Mouse (Mus musculus) adrenal gland, postnatal 25 days (tissue): ENCODE results near the gene Gm43518. TPM values are rescaled to one million over a fixed set of nuclear protein-coding genes. Genes with fewer than 3 reads are reported as not detected.
A peak's percentile ranks its signal among the peaks of the same experiment; 100 is the strongest.

Source experiments
- DNase-seq: peaks from one replicate; pipeline ENCODE4 v3.0.0; 2021; ENCODE audit warnings: mixed read lengths
- long read RNA-seq: library from polyadenylated mRNA; stranded (forward); transcript quantifications from one replicate; pipeline ENCODE4 v2.0.0, GENCODE M21; 2021
- total RNA-seq: library from RNA; stranded (reverse); gene quantifications from 2 replicates; pipeline ENCODE4 v1.2.3, GENCODE M21; 2021

The Gm43518 gene
- 1.9 TPM in 1 of 2 replicates, not detected in the other for total RNA-seq
- long read RNA-seq = 0 reads

DNA sequence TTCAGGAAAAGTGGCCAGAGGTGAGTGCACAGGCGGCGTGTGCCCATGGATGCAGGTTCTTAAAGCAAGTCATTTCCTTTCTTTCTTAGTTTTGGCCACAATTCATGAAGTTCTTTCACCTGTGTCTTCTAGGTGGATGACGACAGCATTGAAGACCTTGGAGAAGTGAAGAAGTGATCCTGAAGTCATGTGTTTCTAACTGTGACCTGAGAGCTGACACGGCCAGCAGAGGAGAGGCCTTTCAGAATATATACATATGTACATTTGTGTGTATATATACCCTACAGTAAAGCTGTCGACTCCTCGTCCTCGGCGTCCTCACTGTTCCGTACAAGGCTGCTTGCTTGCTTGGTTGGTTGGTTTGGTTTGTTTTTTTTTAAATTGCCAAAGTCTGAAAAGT lies at the start of gene Gm43518:
Gm43518 (plus strand) TSS at position 301 of the 400 bp plus-strand sequence.
- DNase-seq = no peak

DNA sequence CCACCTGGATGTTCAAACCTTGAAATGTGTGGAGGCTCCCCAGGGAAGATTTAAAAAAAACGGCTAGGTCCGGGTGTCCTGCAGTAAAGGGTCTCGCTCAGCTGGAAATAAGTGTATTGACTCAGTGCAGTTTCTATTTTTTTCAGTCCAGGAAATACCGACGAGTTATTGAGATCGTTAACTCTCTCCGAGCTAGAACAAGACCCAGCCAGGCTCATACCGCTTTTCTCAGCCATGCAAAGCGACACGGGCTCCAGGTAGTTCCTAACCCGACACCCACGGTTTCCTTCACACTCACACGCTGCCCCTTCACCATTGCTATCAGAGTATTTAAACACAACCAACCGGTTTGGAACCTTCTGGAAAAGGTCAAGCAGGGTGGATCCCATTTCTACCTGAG lies 49.2 kb upstream of the Gm43518 start:
- DNase-seq = no peak

DNA sequence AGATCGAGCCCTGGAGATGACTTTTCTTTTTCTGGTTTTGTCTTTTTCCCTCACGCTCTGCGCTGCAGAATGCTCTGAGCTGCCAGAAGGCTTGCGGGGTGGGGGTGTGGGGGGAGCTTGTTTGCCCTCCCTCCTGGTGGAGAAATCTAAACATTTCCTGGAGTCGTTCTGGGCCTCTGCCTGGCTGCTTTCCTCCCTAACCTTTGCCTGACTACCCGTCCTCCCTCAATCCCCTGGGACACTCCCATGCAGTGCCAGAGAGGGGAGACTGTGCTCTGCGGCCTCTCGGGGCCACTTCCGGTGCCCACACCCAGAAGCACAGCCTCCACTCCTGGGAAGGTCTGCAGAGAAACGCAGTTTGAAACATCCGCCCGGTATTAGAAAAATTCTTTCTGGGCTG lies 47.3 kb upstream of the Gm43518 start, which contains the start of gene Hcar1:
Hcar1 (minus strand) TSS at position 93 of the 400 bp plus-strand sequence.
- DNase-seq = peak; percentile 21

DNA sequence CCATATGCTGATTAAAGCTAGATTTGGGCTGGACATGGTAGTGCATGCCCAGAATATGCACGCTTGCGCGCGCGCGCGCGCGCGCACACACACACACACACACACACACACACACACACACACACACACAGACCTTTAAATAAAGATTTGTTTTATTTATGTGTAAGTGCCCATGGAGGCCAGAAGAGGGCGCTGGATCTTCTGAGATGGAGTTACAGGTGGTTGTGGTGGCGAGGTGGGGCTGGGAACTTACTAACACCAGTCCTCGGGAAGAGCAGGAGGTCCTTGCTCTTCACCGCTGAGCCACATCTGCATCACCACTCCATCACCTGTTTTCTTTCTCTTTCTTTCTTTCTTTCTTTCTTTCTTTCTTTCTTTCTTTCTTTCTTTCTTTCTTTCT lies 46.4 kb upstream of the Gm43518 start:
- DNase-seq = no peak

DNA sequence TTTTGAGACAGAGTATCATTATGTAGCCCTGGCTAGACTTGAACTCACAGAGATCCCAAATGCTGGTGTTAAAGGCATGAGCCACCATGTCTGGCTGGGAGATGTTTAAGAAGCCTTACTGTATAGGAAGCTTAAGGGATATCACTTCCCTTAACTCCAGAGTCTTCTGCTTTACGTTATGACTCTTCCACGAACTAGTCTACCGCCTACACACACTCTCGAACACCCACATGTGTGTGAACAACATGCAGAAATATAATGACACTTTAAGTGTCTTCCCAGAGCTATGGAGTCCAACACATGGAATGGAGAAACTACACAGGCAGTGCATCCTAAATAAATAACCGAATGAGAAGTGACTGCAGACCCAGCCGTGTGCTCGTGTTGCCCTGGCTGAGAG lies 43.3 kb upstream of the Gm43518 start:
- DNase-seq = no peak

DNA sequence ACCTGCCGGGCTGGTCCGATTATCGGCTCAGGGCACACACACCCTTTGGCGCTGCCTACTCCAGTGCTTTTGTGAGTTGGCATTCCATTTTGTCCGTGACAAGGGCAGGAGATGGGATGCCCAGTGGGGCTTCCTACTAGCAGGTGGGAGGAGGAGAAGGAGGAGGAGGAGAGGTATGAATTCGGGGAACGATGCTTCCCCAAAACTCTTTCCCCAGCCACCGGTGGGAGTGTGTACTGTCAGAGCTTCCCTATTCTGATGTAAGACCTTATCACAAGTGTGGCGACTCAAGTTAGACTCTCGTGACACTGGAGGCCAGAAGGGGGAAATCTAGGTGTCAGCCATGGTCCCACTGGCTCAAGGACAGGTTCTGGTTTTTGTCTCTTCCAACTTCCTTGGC lies 42.9 kb upstream of the Gm43518 start:
- no peak for DNase-seq

DNA sequence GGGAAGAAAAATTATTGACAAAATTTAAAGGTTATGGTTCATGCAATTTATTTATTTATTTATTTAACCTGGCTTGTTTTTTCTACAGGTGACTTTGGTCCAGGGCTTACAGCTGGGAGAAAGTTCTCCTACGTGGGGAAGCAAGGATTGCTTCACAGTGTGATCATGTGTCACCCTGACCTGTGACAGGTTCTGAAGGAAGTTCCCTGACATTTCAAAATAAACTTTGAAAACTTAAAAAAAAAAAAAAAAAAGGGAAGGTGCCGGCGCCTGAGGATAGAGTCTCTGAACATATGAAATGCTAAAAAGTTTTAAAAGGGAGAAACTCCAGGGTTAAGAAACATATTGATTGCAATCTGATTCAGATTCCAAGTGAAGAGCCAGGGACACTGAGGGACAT lies 40.9 kb upstream of the Gm43518 start:
- no peak for DNase-seq

DNA sequence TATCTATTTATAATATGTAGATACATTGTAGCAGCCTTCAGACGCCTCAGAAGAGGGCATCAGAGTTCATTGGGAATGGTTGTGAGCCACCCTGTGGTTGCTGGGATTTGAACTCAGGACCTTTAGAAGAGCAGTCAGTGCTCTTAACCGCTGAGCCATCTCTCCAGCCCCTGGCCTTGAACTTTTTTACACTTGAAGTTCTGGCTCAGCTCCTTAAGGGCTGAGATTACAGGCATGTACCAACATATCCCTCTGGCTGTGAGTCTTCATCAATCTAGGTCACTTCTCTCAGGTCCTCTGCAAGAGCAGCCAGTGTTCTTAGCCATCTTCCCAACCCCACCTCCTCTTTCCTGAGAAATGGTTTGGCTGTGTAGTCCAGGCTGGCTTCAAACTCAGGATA lies 36.9 kb upstream of the Gm43518 start:
- DNase-seq = no peak

DNA sequence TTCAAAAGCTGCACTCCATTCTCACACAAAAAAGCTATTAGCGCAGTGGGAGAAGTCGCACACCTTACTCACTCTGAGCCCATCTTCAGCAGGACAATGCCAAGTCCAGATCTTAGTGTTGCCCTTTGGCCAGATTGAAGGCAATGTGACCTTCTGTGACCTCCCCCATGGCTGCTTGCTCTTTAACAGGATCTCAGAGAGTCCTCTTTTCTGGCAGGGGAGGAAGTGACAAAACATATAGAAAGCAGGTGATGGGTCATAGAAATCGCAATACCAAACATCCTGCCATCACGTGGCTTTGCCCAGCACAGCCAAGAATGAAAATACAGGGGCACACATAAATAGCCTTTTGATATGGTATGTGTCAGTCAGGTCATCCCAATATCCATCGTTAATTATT lies 36.2 kb upstream of the Gm43518 start:
- DNase-seq = no peak

DNA sequence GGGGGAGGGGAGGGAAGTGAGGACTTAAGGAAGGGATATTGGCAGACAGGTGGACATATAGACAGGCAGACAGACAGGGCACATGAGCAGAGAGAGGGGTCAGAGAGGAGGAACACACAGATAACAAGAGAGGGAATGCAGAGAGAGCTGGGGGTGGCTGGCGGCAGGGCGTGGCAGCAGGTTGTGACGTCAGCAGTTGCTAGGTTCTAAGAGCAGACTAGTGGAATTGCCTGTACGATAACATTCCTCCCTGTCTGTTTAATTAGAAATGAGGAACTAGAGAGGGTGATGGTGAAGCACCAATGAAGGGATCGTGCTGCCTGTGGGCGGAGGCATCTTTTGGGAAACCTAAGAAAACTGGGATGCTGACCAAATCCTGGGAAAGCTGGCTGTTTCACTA lies 35.5 kb upstream of the Gm43518 start:
- no peak for DNase-seq

DNA sequence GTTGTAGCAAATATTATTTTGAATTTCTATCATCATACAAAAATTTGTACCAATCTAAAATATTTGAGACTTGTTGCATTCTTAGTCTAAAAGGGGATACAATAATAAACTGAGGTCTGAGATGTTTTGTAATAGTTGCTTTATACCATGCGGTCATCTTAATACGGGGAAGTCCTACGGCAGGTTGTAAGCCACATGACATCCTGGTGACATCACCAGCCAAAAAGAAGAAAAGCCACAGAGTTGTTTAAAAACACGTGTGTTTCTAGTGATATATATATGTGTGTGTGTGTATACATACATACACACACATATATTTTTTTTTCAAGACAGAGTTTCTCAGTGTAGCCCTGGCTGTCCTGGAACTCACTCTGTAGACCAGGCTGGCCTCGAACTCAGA lies 33.7 kb upstream of the Gm43518 start:
- DNase-seq = no peak

DNA sequence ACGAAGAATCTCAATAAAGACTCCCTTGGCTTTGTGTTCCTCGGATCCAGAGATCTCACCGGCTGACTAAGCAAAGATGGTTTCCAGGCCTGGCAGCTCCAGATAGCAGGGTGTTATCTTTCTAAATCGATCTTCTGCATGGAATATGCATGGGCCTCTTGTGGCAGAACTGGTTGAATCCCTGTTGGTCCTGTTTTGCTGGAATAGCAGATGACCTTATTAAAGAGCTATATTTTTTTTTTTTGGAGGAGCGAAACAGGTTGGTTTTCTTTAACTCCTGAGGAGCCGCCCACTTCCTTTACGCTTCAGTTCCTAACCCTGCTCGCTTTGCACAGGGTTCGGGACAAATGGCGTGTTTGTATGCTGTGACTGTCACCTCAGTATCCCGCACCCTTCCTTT lies 30.8 kb upstream of the Gm43518 start:
- DNase-seq = no peak

DNA sequence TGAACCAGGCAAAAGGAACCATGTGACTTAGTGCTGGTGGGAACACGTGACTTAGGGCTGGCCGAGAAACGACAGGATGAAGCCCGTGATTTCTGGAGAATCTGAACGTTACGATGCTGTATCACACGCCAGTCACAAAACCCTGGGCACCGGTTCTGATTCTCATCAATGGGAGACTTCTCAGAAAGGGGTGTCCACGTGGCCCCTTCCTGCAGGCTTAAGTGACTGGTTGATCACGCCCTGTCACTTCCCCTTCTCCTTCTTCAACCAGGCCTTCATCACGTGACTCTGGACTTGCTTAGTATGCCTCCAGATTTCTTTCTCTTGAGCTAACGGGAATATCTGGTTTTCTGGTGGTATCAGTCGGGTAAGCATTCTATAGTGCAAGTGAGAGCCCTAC lies 29.9 kb upstream of the Gm43518 start:
- DNase-seq = no peak

DNA sequence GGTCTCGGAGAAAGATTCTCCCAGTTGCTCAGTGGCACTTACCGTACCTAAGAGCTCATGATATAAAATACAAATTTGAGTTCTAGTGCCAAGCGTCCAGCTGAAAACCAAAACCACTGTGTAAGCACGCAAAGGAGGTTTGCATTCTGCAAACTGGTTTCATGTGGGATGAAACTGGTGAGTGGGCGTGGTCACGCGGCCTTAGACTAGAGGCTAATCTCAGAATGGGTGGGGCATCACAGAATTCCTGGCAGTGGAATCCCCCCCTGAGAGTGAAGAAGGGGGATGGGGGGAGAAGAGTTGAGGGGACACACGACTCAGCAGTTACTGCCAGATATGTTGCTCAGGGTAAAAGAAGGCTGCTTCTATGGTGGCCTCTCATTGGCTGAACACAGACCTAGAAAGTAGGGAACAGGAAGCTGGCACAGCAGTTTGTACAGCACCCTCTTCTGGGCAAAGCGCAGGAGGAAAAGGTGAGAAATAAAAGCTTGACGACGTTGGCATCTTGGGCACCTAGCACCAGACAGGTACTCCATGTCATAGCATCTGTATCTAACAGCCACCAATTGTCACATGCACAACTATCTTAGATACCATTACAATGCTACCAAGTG lies 23.1 kb upstream of the Gm43518 start:
- no peak for DNase-seq

DNA sequence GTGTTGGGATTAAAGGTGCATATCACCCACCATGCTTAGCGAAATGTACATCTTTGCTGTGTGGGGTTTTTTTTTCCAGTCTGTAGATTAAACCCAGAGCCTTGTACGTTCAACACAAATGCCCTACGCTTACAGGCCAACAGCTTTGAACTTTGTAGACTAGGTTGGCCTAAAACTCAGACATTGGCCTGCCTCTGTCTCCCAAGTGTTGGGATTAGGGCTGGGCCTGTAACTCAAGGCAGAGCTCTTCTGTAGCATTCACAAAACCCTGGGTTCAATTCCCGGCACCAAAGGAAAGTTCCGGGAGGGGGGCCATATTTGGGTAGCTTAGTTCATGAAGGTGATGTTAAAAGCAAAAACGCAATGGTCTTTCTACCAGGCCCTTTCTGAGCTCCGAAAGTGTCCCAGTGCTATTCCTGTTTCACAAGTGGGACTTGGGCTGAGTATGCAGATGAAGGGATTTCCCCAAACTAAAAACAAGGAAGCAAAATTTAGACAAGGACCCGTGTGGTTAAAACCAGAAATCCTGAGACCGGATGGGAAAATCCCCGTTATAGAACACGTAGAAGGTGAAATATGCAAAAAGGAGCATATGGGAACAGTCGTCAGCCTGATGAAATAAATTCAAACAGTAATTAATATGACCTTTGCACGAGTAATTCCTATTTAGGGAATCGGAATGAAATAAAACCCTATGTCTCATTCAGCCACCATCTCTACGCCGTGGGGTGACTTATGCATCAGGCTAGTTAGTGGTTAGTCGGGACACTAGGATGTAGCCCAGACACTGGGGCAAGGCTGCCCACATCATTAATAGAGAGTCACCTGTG lies 20.9 kb upstream of the Gm43518 start:
- DNase-seq = no peak

DNA sequence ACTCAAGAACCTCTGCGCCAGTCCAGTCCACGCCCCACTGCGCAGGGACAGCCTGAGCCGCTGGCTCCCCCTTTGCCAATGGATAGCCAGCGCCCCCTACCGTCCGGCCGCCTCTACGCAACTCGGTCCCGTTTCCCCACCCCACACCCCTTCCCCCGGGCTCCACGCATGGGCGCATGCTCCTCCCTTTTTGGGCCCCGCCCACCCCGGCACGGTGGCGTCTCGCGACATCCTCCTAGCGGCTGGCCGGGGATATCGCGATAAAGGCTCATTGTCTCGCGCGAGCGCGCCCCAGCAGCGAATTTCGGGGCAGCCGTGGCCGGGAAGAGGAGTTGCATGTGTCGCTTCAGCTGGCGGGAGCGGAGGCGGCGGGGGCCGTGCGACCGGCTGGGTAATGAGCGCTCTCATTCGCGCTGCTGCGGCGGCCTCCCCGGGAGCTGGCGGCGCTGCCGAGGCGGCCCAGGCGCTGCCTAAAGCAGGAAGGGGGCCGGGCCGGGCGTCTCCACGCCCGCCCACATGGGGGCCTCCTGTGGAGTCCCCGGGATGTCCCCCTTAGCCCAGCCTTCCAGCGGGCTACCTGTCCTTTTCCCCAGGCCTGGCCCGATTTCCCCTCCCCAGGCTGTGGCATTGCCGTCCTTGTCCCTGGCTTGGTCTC lies 20.1 kb upstream of the Gm43518 start, which contains the start of gene Denr:
Denr (plus strand) TSS at position 200 of the 655 bp plus-strand sequence.
- DNase-seq = peak; percentile 100

DNA sequence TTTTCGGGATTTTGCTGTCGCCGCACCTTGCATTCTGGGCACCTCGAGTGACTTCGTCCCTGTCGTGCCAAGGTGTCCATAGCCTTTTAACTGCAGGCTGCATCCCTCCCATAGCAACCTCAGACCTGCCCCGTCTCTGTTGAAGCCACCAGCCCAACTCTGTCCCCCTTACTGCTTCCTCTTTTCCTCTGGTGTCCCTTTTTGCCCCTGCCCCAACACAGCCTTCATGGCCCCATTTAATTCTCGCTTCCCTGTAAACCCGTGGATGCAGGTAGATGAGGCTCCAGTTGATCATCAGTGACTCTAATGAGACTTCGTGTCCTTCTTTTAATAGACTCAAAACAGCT lies 19.6 kb upstream of the Gm43518 start:
- DNase-seq = no peak

DNA sequence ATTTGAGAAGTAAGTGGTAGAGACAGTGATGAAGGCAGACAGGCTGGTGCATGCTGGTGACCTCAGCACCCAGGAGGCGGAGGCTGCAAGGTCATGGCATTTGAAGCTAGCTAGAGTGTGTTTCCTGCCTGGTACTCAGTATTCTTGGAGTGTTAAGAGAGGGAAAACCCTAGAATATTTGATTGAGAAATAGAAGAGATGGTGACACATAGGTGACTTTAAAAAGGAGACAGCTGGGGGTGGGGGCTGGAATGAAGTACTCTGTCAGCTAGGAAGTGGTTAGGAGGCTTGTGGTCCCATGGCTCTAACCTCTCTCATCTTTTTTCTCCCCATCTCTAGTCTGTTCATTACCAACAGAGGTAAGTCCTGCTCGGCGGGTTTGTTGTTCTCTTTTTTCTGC lies 12.4 kb upstream of the Gm43518 start:
- DNase-seq = peak; percentile 35

DNA sequence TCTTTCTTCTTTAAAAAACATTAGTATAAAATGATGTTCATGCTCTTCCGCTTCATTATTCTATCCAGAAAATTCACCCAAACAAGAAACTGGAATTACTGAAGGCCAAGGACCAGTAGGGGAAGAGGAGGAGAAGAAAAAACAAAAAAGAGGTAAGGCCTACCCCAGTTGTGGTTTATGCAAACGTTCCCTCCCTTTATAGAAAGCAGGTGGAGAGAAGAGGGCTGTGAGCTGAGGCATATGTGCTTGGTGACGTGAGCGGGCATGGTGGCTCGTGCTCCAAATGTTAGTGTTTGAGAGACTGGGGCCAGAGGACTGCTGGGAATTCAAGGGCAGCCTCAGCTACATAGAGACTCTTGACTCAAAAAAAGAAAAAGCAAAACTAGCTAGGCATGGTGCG lies 5.1 kb upstream of the Gm43518 start:
- DNase-seq = no peak

DNA sequence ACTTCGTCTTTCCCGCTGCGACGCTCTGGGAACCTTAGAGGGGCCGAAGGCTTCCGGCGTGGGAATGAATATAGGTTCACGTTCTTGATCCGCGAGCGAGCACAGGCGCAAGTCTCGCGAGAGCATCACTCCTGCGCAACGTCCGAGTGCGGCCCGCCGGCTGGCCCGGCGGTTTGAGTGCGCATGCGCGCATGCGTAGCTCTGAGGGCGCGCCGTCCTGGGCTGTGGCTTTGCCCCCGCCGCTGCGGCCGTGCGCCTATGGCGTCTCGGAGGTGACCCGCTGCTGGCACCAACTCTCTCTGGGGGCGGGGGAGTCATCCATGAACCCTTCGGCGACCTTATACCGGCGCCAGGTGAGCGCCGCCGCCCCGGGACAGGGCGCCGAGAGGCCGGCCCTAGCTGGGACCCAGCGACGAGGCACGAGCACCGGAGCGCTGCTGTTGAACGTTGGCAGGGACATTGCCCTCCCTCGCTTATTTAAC lies 3.3 kb downstream of the Gm43518 start, which contains the start of gene Ccdc62:
Ccdc62 (plus strand) TSS at position 172 of the 482 bp plus-strand sequence.
- peak; percentile 95 for DNase-seq

DNA sequence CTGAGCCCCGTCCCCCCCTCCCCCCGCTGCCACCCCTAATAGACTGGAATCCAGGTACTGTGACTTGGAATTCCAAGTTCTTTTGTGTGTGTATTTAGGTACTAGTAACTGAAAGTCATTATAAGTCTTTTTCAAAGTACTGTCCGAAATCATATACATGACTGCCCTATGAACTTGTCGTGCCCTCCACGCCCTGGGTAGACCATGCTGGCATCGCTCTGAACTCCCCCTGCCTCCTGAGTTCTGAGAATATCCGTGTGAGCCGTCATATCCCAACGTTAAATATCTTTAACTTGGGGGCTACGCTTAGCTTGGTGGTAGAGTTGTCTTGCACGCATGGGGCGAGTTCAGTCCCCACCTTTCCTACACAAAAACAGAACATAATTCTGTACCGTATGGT lies 3.9 kb downstream of the Gm43518 start:
- no peak for DNase-seq

DNA sequence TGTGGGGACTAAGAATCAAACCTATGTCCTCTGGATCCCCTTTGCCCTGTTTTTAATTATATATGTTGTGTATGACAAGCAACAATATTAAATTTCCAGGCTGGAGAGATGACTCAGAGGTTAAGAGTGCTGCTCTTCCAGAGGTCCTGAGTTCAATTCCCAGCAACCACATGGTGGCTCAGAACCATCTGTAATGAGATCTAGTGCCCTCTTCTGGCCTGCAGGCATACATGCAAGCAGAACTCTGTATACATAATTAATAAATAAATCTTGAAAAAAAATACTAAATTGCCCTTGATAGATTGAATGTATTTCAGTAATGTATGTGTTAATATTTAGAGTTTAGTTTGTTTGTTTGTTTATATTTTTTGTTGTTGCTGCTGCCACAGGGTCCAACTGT lies 5.7 kb downstream of the Gm43518 start:
- DNase-seq = no peak

DNA sequence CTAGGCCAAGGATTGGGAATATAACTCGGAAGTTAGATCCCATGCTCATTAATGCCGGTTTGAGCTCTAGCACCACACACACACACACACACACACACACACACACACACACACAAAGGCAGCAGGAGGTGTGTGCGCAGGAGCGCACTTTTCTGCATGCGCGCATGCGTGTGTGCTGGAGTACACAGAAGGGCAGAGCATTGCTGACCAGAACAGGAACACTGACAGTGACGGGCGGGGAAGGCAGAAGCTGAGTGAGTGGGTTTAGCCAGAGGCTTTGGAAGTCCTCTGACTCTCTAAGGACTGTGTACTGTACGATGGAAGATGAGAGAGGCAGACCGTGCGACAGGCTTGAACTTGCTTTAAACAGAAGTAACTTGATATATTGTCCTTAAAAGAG lies 6.3 kb downstream of the Gm43518 start:
- DNase-seq = no peak
